Mouse (Mus musculus): Measurements from ENCODE around the gene Gm10778.

Gene Gm10778

GRCm38 (mm10) chr10:81648803-81649775 is at the start of gene Gm10778:
Gene Gm10778, plus strand, starts transcription at chr10:81649059.
- DNase-seq: peak; percentile 90

- no peak for DNase-seq
These were observed 49.2 kb upstream of the Gm10778 start for GRCm38 (mm10) chr10:81599630-81600029.

- no peak for DNase-seq
These were observed 48.8 kb upstream of the Gm10778 start for GRCm38 (mm10) chr10:81600096-81600495.

- DNase-seq: peak; percentile 93
These were observed 48.1 kb upstream of the Gm10778 start, which contains the start of gene Tle6 for GRCm38 (mm10) chr10:81600738-81601203. Gene Tle6, minus strand, starts transcription at chr10:81601073.

- DNase-seq: no peak
These were observed 47.4 kb upstream of the Gm10778 start for GRCm38 (mm10) chr10:81601396-81601905.

GRCm38 (mm10) chr10:81602741-81603151 is 46.1 kb upstream of the Gm10778 start:
- DNase-seq: no peak

- DNase-seq: no peak
These were observed 44.6 kb upstream of the Gm10778 start for GRCm38 (mm10) chr10:81604019-81604967.

- DNase-seq: peak; percentile 87
These were observed 43.7 kb upstream of the Gm10778 start for GRCm38 (mm10) chr10:81604968-81605665.

GRCm38 (mm10) chr10:81605666-81605973 is 43.2 kb upstream of the Gm10778 start:
- no peak for DNase-seq

- peak; percentile 97 for DNase-seq
These were observed 42.7 kb upstream of the Gm10778 start, which contains the start of gene BC025920 for GRCm38 (mm10) chr10:81605974-81606751. Gene BC025920, plus strand, starts transcription at chr10:81606270.

- DNase-seq: no peak
These were observed 40.6 kb upstream of the Gm10778 start for GRCm38 (mm10) chr10:81608308-81608707.

GRCm38 (mm10) chr10:81612779-81613178 is 36.1 kb upstream of the Gm10778 start:
- no peak for DNase-seq

- no peak for DNase-seq
These were observed 33.4 kb upstream of the Gm10778 start for GRCm38 (mm10) chr10:81615486-81615885.

GRCm38 (mm10) chr10:81619976-81620375 is 28.9 kb upstream of the Gm10778 start:
- DNase-seq: no peak

- DNase-seq: no peak
These were observed 28.1 kb upstream of the Gm10778 start for GRCm38 (mm10) chr10:81620786-81621185.

- DNase-seq: no peak
These were observed 25.4 kb upstream of the Gm10778 start for GRCm38 (mm10) chr10:81623441-81623840.

GRCm38 (mm10) chr10:81626101-81626993 is 22.5 kb upstream of the Gm10778 start:
- DNase-seq: no peak

- peak; percentile 96 for DNase-seq
These were observed 21.6 kb upstream of the Gm10778 start, which contains the start of gene Sirt6 for GRCm38 (mm10) chr10:81626994-81627835. Gene Sirt6, minus strand, starts transcription at chr10:81627797.

- DNase-seq: no peak
These were observed 21.0 kb upstream of the Gm10778 start for GRCm38 (mm10) chr10:81627836-81628220.

All from right cerebral cortex, adult 18-20 months (tissue).